25 mouse cellular contexts compared by ENCODE assay signal in the genomic region with DNA sequence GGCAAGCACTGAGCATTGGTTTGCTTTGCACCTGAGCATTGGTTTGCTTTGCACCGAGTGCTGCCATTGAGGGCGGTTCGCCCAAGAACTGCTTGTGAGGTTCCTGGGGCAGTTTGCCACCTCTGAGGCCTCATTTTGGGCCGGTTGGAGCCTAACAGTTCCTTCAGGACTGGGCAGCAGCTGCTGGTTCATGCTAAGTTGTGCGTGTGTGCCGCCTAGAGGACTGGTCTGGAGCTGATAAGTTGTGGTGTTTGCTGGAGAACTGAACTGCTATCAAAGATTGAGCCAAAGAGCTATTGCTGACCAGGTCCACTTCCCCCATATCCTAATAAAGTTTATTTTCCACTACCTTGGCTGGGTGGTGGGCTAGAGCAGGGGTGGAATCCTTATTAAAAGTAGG.
"Had no signal": no experiment of that assay in that cellular context is flagged by ENCODE, and none has a peak within 500 bp of the region (broad histone marks: within the 10 kb centered on the region; RNA-seq: fewer than 3 reads in every experiment).

No protein-coding gene starts in this region.

- H3K4me1 ChIP-seq: hindbrain, embryonic 13.5 days; hindbrain, embryonic 15.5 days; limb, embryonic 10.5 days; limb, embryonic 12.5 days had no signal

- H3K9me3 ChIP-seq: heart, embryonic 13.5 days; heart, embryonic 15.5 days; hindbrain, embryonic 13.5 days; hindbrain, embryonic 15.5 days; kidney, embryonic 15.5 days; limb, embryonic 10.5 days; limb, embryonic 12.5 days had no signal

- H3K27ac ChIP-seq: heart, embryonic 13.5 days; heart, embryonic 15.5 days; hindbrain, embryonic 13.5 days; hindbrain, embryonic 15.5 days; hindbrain, postnatal 0 days; kidney, embryonic 15.5 days; kidney, postnatal 0 days; limb, embryonic 10.5 days; limb, embryonic 12.5 days had no signal

- H3K4me2 ChIP-seq: heart, embryonic 11.5 days; heart, embryonic 13.5 days; heart, embryonic 15.5 days; hindbrain, embryonic 13.5 days; hindbrain, embryonic 15.5 days; kidney, embryonic 15.5 days; limb, embryonic 12.5 days; liver, embryonic 11.5 days had no signal

- DNase-seq: gastrocnemius, postnatal 14 days; gastrocnemius, postnatal 36 days; heart, adult 18-20 months; heart, postnatal 14 days; heart, postnatal 36 days; kidney, adult 11 months; kidney, adult 2 months; kidney, adult 9 months; kidney, postnatal 14 days; kidney, postnatal 36 days; layer of hippocampus, adult 9-11 months; layer of hippocampus, postnatal 36 days; liver had no signal

- H3K9ac ChIP-seq: heart, embryonic 13.5 days; heart, embryonic 15.5 days; hindbrain, embryonic 13.5 days; hindbrain, embryonic 15.5 days; kidney, embryonic 15.5 days; limb, embryonic 12.5 days had no signal

- H3K27me3 ChIP-seq: heart, embryonic 13.5 days; heart, embryonic 15.5 days; hindbrain, embryonic 13.5 days; hindbrain, embryonic 15.5 days; kidney, embryonic 15.5 days; limb, embryonic 12.5 days had no signal

- ATAC-seq: hindbrain, postnatal 0 days; intestine, embryonic 16.5 days had no signal

- H3K4me3 ChIP-seq: heart, embryonic 13.5 days; heart, embryonic 15.5 days; hindbrain, embryonic 13.5 days; hindbrain, embryonic 15.5 days; kidney, embryonic 15.5 days; limb, embryonic 10.5 days; limb, embryonic 12.5 days had no signal
